Mouse (Mus musculus): ENCODE measurements around the gene Kif17.

Gene Kif17

GRCm38 (mm10) chr4:138343341-138343837 lies 93.2 kb downstream of the Kif17 start:
- DNase-seq, result peak; percentile 61 to 76

DNA sequence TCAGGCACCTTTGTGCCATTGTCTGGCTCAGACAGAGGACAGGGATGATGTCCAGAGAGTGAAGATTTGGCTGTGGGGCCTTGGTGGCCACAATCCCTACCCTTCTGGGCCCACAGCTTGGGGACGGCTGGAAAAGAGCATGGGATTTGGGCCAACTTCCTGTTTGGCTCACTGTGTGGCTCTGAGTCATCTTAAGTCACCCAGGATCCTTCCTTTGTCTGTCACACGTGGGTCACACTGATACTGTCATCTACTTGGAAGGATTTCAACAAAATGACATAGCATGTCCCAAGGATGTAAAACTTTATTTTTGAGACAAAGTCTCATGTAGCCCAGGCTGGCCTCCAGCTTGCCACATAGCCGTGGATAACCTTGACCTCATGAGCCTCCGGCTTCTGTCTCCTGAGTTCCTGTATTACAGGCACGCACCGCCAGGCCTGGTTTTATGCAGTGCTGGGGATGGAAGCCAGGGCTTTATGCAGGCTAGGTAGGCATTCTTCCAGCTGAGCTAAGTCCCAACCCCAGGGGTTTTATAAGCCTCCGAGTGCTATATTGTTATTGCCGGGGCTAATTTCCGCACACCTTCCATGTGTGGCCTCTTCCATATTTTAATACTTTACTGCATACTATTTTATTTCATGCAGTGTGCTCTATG lies 94.8 kb downstream of the Kif17 start:
- peak; percentile 55 to 58 for DNase-seq

DNA sequence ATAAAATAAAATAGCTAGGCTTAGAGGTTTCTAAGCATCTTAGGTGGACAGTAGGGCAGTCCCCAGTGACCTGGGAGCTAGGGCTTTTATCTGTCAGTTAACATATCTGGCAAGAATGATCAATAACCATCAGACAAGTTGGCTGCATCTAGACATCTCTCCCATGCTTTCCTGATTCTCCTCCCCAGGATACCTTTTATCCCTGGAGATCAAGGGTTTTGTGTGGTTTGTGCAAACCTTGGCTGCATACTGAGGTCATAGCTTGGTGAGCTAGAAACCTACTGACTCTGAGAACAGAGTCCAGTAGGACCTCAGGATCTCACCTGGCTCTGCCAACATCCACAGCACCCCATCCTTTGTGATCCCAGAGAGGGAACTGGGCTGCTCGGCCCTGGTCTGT lies 97.0 kb downstream of the Kif17 start:
- DNase-seq, result no peak

DNA sequence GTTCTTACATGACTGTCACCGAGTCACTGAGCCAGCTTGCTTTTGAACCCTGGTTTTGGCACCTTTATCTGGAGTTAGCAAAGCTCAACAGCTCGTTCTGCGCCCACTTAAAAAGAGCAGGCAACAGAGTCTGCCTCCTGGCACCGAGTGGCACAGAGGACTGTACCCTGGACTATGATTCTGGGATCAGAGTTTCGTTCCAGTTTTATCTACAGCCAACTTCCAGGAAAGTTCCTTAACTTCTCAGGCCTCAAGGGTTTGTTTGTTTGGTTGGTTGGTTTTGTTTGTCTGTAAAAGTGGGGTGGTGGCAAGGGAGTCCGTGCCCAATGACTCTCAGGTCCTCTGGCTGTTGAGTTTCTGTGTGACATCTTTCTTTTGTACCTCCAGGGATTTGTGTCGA lies 98.5 kb downstream of the Kif17 start:
- peak; percentile 69 to 77 for DNase-seq
